Mouse (Mus musculus): ENCODE data around the gene Dtx3. TPM values are rescaled to one million over a fixed set of nuclear protein-coding genes. Genes with fewer than 3 reads are reported as not detected.

The Dtx3 gene
- polyA plus RNA-seq, 1 experiment from 2014 or later: 90.4 TPM

GRCm38 (mm10) chr10:127217177-127217576 is 21.6 kb upstream of the Dtx3 start:
- no peak overlapping the region for H3K4me2 ChIP-seq
- H3K4me3 ChIP-seq (replicated peaks): no peak overlapping the region
- no peak overlapping the region for H3K27ac ChIP-seq
- ATAC-seq (ENCODE audit: insufficient read depth, low FRiP score, low read depth): no peak
- no peaks in the 10 kb centered on the region for H3K36me3 ChIP-seq
- H3K27me3 ChIP-seq (replicated peaks): no peaks in the 10 kb centered on the region
- H3K9ac ChIP-seq: no peak overlapping the region
- no peaks in the 10 kb centered on the region for H3K9me3 ChIP-seq
- H3K4me1 ChIP-seq: no peaks in the 10 kb centered on the region

DNA sequence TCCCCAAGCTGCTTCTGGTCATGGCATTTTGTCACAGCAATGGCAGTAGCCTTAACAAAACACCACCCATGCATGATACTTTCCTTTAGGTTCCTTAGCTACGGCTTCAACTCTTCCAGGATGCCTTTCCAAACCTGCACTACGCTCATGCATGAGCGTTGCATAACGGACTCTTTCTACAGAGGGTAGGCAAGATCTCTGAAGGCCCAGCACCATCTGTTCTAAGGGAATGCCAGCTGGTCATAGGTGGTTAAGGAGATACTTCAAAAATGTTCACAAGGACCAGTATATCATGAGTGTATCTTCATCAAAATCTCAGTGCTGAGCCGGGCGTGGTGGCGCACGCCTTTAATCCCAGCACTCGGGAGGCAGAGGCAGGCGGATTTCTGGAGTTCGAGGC is 20.9 kb upstream of the Dtx3 start:
- H3K9ac ChIP-seq: no peak overlapping the region
- H3K9me3 ChIP-seq: no peaks in the 10 kb centered on the region
- no peaks in the 10 kb centered on the region for H3K27me3 ChIP-seq (replicated peaks)
- no peaks in the 10 kb centered on the region for H3K4me1 ChIP-seq
- no peak for ATAC-seq (ENCODE audit: insufficient read depth, low FRiP score, low read depth)
- H3K4me3 ChIP-seq (replicated peaks): no peak overlapping the region
- no peak overlapping the region for H3K27ac ChIP-seq
- 94% methylated on average over 11 of the region's 11 CpGs for WGBS
- no peaks in the 10 kb centered on the region for H3K36me3 ChIP-seq
- H3K4me2 ChIP-seq: no peak overlapping the region

GRCm38 (mm10) chr10:127214422-127214803 is 18.9 kb upstream of the Dtx3 start:
- H3K27ac ChIP-seq: no peak overlapping the region
- H3K9me3 ChIP-seq: no peaks in the 10 kb centered on the region
- no peak overlapping the region for H3K4me2 ChIP-seq
- no peak for ATAC-seq (ENCODE audit: insufficient read depth, low FRiP score, low read depth)
- H3K4me3 ChIP-seq (replicated peaks): no peak overlapping the region
- WGBS: 33% methylated on average over 1 of the region's 1 CpGs
- H3K9ac ChIP-seq: no peak overlapping the region
- H3K36me3 ChIP-seq: no peaks in the 10 kb centered on the region
- peaks cover 17% of the 10 kb centered on the region for H3K4me1 ChIP-seq
- H3K27me3 ChIP-seq (replicated peaks): no peaks in the 10 kb centered on the region

DNA sequence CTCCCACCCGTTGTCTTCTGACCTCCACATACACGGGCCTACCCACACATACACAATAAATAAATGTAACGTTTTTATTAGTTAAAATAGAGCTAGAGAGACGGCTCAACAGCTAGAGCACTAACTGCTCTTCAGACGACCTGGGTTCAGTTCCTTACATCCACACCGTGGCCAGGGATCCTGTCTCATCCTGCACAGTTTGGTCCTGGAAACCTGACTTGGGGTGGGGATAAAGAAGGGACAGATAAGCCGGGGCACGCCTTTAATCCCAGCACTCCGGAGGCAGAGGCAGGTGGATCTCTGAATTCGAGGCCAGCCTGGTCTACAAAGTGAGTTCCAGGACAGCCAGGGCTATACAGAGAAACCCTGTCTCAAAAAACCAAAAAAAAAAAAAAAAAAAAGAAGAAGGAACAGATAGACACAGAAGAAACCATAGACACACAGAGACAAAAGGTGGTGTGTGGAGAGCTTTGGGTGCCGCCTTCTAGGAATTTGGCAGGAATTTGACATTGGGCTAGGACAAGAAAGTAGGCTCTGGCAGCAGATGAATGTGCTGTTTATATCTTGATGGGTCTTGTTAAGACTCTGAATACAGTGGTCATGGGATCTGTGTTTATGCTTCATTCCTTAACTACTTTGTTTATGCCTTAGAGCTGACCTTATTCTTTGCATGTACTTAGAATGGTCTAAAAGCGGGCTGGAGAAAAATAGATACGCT is 18.3 kb upstream of the Dtx3 start:
- Histone ChIP-seq H3K4me3 (replicated peaks) (no peak overlapping the region), H3K9ac (no peak overlapping the region), H3K27me3 (replicated peaks) (no peaks in the 10 kb centered on the region), H3K4me1 (peaks cover 18% of the 10 kb centered on the region), H3K4me2 (no peak overlapping the region), H3K9me3 (no peaks in the 10 kb centered on the region), H3K36me3 (no peaks in the 10 kb centered on the region), H3K27ac (no peak overlapping the region)
- WGBS: 80% methylated on average over 13 of the region's 13 CpGs
- ATAC-seq (ENCODE audit: insufficient read depth, low FRiP score, low read depth): no peak

DNA sequence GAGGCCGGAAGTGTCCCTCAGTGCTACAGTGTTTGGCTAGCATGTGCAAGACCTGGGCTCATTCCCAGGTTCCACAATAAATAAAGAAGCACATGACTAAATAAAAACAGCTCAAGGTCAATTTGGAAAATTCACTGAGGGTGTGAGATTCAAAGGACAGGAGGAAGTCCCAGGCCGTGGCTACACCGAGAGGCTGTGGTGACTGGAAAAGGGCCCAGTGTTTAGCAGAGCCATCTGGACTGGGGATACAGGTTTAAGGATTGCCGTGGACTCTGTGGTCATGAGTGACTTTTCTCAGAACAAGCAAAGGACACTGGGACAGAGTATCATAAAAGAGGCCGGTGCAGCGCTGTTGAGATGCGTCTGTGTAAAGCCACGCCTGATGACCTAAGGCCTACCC is 17.7 kb upstream of the Dtx3 start:
- Histone ChIP-seq H3K4me1 (peaks cover 18% of the 10 kb centered on the region), H3K4me2 (no peak overlapping the region), H3K4me3 (replicated peaks) (no peak overlapping the region), H3K36me3 (no peaks in the 10 kb centered on the region), H3K9me3 (no peaks in the 10 kb centered on the region), H3K9ac (no peak overlapping the region), H3K27me3 (replicated peaks) (no peaks in the 10 kb centered on the region), H3K27ac (no peak overlapping the region)
- ATAC-seq (ENCODE audit: insufficient read depth, low FRiP score, low read depth): no peak
- 91% methylated on average over 8 of the region's 8 CpGs for WGBS

DNA sequence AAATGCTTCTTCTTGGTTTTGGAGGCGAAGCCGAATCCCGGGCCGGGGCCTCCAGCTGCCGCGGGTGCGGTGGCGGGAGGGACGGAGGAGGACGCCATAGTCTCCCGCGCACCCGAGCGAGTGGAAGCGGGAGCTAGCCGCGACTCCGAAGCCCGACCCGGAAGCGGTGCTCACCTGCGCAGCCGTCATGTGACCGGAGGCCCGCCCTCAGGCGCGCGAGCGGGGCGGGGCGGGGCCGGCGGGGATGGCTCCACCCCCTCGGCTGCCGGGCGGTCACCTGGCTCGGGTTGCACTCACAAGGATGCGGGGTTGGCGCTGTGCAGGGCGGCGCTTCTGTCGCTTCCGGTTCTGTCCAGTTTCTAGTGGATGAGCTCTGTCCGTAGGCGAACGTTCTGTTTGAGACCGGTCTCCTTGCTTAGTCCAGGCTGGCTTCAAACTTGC is 15.9 kb upstream of the Dtx3 start, which contains the start of gene Pip4k2c:
TSS of gene Pip4k2c (minus strand) at position 172 of the 441 bp plus-strand sequence.
- Histone ChIP-seq H3K9ac (peak within 1 kb of the TSS; percentile 70; the same call in 1 of the 2 replicates), H3K27me3 (replicated peaks) (no peaks in the 10 kb centered on the region), H3K27ac (peak within 1 kb of the TSS; percentile 49), H3K9me3 (no peaks in the 10 kb centered on the region), H3K4me1 (peaks cover 18% of the 10 kb centered on the region), H3K4me2 (peak within 1 kb of the TSS; percentile 82), H3K36me3 (no peaks in the 10 kb centered on the region), H3K4me3 (replicated peaks) (peak within 1 kb of the TSS; percentile 69)
- peak; percentile 98 for ATAC-seq (ENCODE audit: insufficient read depth, low FRiP score, low read depth)
- WGBS: under 1% methylated on average over 47 of the region's 47 CpGs

DNA sequence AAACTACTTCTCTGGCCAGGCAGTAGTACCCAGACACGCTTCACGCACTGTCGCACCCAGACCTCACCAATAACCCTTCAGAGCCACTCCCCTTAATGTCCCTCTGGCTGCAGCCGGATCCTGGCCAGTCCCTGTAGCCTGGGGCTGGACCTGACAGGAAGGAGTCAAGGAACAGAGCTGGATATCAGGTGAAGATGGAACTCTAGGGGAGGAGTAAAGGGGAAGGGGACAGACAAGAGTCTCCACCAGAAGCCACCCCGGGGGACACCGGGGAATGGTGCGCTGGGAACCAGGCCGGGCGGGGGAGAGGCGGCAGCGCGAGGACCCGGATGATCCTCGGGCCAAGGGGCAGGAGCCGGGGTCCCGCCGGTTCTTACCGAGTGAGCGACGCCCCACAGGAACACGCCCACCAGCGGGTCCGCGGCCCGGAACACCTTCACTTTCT is 15.5 kb upstream of the Dtx3 start:
- Histone ChIP-seq H3K9ac (peak overlapping the region; percentile 70; the same call in 1 of the 2 replicates), H3K9me3 (no peaks in the 10 kb centered on the region), H3K4me3 (replicated peaks) (peak overlapping the region; percentile 69), H3K4me2 (peak overlapping the region; percentile 82), H3K27me3 (replicated peaks) (no peaks in the 10 kb centered on the region), H3K4me1 (peaks cover 18% of the 10 kb centered on the region), H3K27ac (peak overlapping the region; percentile 49; the same call in 1 of the 2 replicates), H3K36me3 (no peaks in the 10 kb centered on the region)
- WGBS: 1% methylated on average over 25 of the region's 25 CpGs
- peak; percentile 47 for ATAC-seq (ENCODE audit: insufficient read depth, low FRiP score, low read depth)

DNA sequence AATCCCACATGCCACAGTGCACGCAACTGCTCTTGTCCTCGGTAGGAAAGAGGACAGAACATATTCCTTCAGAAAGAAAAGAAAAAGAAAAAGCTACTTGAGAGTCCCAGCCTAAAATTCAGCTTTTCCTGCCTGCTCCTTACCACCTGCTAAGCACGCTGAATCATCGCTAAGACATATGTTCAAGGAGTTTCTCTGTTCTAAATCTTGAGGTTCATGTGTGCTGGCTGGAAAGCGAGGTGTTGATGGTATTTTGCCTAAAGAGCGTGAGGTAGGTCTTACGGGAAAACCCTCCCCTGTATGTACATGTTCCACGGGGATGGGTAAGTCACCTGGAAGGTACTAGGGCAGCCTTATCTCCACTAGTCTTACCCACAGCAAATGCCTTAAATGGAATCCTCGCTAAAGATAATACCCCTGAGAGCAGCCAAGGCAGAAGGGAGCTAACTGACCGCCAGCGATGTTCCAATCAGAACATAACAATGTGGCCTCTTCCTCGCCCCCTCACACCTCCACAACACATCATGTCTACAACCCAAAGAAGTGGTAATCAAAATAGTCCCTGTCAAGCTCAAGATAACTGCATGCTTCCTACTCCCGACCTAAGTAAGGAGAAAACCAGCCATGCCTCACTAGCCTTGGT is 14.5 kb upstream of the Dtx3 start:
- no peak overlapping the region for H3K9ac ChIP-seq
- no peak for ATAC-seq (ENCODE audit: insufficient read depth, low FRiP score, low read depth)

GRCm38 (mm10) chr10:127208921-127209320 is 13.4 kb upstream of the Dtx3 start:
- no peak for ATAC-seq (ENCODE audit: insufficient read depth, low FRiP score, low read depth)

More for the DNA sequence above, 14.5 kb upstream of the Dtx3 start:
- Histone ChIP-seq H3K27ac (no peak overlapping the region), H3K27me3 (replicated peaks) (no peaks in the 10 kb centered on the region), H3K4me3 (replicated peaks) (peak overlapping the region; percentile 69), H3K9me3 (no peaks in the 10 kb centered on the region), H3K4me2 (peak overlapping the region; percentile 82), H3K36me3 (peaks cover 8% of the 10 kb centered on the region; the same call in 1 of the 2 replicates), H3K4me1 (peaks cover 18% of the 10 kb centered on the region)
- WGBS: 78% methylated on average over 13 of the region's 13 CpGs

GRCm38 (mm10) chr10:127205373-127205772 is 9.8 kb upstream of the Dtx3 start:
- H3K9ac ChIP-seq: no peak overlapping the region
- H3K27ac ChIP-seq: no peak overlapping the region; the same call in 1 of the 2 replicates
- H3K9me3 ChIP-seq: no peaks in the 10 kb centered on the region
- H3K36me3 ChIP-seq: peaks cover 20% of the 10 kb centered on the region
- H3K4me2 ChIP-seq: no peak overlapping the region
- no peak overlapping the region for H3K4me3 ChIP-seq (replicated peaks)
- peak; percentile 92 for ATAC-seq (ENCODE audit: insufficient read depth, low FRiP score, low read depth)
- 72% methylated on average over 10 of the region's 10 CpGs for WGBS
- peaks cover 11% of the 10 kb centered on the region for H3K4me1 ChIP-seq
- H3K27me3 ChIP-seq (replicated peaks): no peaks in the 10 kb centered on the region

More at GRCm38 (mm10) chr10:127208921-127209320, 13.4 kb upstream of the Dtx3 start:
- no peak overlapping the region for H3K4me2 ChIP-seq
- peaks cover 18% of the 10 kb centered on the region for H3K4me1 ChIP-seq
- H3K27me3 ChIP-seq (replicated peaks): no peaks in the 10 kb centered on the region
- H3K36me3 ChIP-seq: peaks cover 8% of the 10 kb centered on the region; the same call in 1 of the 2 replicates
- H3K4me3 ChIP-seq (replicated peaks): no peak overlapping the region
- no peaks in the 10 kb centered on the region for H3K9me3 ChIP-seq
- H3K27ac ChIP-seq: no peak overlapping the region
- WGBS: 84% methylated on average over 4 of the region's 4 CpGs
- H3K9ac ChIP-seq: no peak overlapping the region

DNA sequence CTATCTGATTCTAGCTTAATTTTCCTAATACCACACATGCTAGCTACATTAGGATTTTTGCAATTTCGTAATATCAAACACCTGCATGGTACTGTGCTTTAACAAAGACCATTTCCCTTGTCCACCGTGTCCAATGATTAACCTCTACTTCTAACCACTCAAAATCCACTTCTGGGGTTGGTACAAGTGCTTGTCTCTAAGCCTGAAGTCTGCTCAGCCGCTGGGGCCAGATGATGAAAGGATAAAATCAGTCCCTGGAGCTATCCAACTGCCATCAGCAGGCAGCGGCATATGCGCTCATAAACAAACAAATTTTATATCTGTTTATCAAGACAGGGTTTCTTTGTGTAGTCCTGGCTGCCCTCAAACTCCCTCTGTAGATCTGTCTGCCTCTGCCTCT is 9.1 kb upstream of the Dtx3 start:
- H3K4me2 ChIP-seq: no peak overlapping the region
- no peak overlapping the region for H3K27ac ChIP-seq
- peaks cover 3% of the 10 kb centered on the region; the same call in 1 of the 2 replicates for H3K4me1 ChIP-seq
- no peak overlapping the region for H3K9ac ChIP-seq
- H3K36me3 ChIP-seq: peaks cover 25% of the 10 kb centered on the region
- no peaks in the 10 kb centered on the region for H3K27me3 ChIP-seq (replicated peaks)
- H3K4me3 ChIP-seq (replicated peaks): no peak overlapping the region
- no peak for ATAC-seq (ENCODE audit: insufficient read depth, low FRiP score, low read depth)
- WGBS: 84% methylated on average over 5 of the region's 5 CpGs
- no peaks in the 10 kb centered on the region for H3K9me3 ChIP-seq

DNA sequence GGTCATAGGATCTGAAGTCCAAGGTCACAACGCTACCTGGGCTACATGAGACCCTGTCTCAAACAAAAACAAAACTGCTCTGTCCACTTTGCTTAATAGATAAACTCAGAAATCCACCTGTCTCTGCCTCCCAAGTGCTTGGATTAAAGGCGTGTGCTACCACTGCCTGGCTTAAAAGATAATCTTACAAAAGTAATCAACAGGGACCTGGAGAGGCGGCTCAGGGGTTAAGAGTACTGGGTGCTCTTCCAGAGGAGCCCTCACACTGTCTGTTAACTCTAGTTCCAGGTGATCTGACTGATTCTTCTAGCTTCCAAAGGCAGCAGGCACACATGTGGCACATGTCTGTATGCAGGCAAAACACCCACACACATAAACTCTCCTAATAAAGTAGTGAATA is 7.6 kb upstream of the Dtx3 start:
- WGBS: 83% methylated on average over 3 of the region's 3 CpGs

More for the DNA sequence above, 7.6 kb upstream of the Dtx3 start:
- Histone ChIP-seq H3K4me3 (replicated peaks) (no peak overlapping the region), H3K27ac (no peak overlapping the region), H3K4me2 (no peak overlapping the region), H3K9ac (no peak overlapping the region), H3K36me3 (peaks cover 30% of the 10 kb centered on the region), H3K27me3 (replicated peaks) (no peaks in the 10 kb centered on the region), H3K4me1 (no peaks in the 10 kb centered on the region), H3K9me3 (no peaks in the 10 kb centered on the region)
- ATAC-seq (ENCODE audit: insufficient read depth, low FRiP score, low read depth): peak; percentile 65; the same call in 1 of the 2 replicates

All from stomach, embryonic 15.5 days (tissue).